Mouse (Mus musculus) C3H10T1/2 (cell line): ENCODE data around the gene Aph1c. TPM values are rescaled to one million over a fixed set of nuclear protein-coding genes. Genes with fewer than 3 reads are reported as not detected.

Experiments used
- polyA plus RNA-seq, 2 experiments: library from polyadenylated mRNA; unstranded; fragments of >200 nt; fragmentation: generic; extraction: Trizol; gene quantifications; one replicate each; pipeline ENCODE4 v1.2.1; 2012; ENCODE audit warnings: missing spikeins in 2 of 2

The Aph1c gene
- polyA plus RNA-seq, result 1 to 10 TPM in 1 of 2 experiments, under 1 TPM in 1; 0.62 to 1.4 TPM

GRCm38 (mm10) chr9:66834318-66835096, at the start of gene Aph1c:
Aph1c (minus strand) TSS chr9:66834726.

DNA sequence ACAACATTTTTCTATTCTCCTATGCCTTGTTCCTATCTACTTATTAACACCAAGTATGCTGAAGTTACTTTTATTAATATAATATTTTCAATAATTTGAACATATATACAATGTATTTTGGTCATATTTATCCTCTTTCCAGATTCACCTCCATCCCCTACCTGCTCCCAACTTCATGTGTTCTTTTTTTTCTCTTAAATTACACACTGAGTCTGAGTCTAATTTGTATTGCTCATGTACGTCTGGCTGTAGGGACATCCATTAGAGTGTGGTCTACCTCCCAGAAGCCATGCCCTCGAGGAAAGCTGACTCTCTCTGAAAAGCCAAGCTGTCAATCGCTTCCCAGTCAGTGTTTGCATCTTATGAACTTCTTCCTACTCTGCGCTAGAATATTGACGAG, 37.8 kb downstream of the Aph1c start, which contains the start of gene Gm10647:
Gm10647 (plus strand) TSS at position 301 of the 400 bp plus-strand sequence.

DNA sequence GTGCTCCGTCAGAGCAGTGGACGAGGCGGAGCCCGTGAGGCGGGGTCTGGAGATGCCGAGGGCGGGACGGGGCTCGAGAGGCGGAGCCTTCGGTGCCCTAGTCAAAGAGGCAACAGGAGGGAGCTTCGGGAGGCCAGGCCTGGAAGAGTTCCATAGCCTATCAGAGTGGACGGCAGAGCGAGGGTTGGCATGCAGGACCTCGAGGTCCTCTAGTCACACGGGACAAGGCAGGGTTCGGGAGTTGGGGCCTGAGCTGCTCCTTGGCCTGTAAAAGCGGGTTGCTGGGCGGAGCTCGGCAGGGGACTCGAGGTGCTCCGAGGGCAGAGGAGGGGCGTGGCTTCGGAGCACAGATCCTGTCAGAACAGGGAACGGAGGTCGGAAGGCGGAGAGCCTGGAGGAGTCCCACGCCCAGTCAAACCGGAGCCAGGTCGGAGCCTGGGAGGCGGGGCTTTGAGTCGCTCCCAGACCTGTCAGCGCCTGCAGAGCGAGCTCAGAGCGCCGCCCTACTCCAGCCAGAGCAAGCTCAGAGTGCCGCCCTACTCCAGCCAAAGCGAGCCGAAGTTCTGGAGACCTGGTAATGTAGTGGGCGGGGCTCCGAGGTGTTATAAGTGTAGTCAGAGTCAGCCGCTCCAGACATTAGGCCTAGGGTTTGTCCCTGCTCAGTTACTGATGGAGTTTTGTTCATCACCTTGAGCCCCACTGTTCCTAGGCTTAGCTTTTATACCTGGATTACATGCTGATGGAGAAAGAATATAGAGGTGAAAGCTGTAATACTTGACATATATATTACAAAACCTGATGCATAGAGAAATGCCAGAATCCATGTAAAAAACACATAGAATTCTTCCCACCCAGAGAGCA, 38.8 kb downstream of the Aph1c start, which contains the start of gene Aph1b:
Aph1b (minus strand) TSS at position 27 of the 861 bp plus-strand sequence.

Other genes with a start within 250 kb of the Aph1c start
- 10 to 100 TPM in 1 of 2 experiments, 1 to 10 TPM in 1; 6.1 to 16.6 TPM for gene Usp3, start 241.6 kb downstream of the Aph1c start, polyA plus RNA-seq
- under 1 TPM in 1 of 2 experiments, not detected in 1; 0.01 TPM for gene Car12, start 121.0 kb downstream of the Aph1c start, polyA plus RNA-seq
- 1 to 10 TPM; 3.8 to 4.8 TPM for gene Aph1b, start 39.2 kb downstream of the Aph1c start, polyA plus RNA-seq
- gene Gm10647, start 37.7 kb downstream of the Aph1c start, polyA plus RNA-seq, result under 1 TPM in 1 of 2 experiments, not detected in 1; 0.07 TPM
- gene Rab8b, start 85.0 kb upstream of the Aph1c start, polyA plus RNA-seq, result 1 to 10 TPM in 1 of 2 experiments, under 1 TPM in 1; 0.33 to 3.7 TPM
- gene Rps27l, start 111.4 kb upstream of the Aph1c start, polyA plus RNA-seq, result 100 to 1,000 TPM; 650 to 667 TPM
- 1 to 10 TPM in 1 of 2 experiments, under 1 TPM in 1; 0.89 to 4.6 TPM for gene Lactb, start 140.8 kb upstream of the Aph1c start, polyA plus RNA-seq
- gene Tpm1, start 214.7 kb upstream of the Aph1c start, polyA plus RNA-seq, result 100 to 1,000 TPM; 201 to 755 TPM